Comparison of ENCODE assay signal across 8 mouse cellular contexts in the genomic region with DNA sequence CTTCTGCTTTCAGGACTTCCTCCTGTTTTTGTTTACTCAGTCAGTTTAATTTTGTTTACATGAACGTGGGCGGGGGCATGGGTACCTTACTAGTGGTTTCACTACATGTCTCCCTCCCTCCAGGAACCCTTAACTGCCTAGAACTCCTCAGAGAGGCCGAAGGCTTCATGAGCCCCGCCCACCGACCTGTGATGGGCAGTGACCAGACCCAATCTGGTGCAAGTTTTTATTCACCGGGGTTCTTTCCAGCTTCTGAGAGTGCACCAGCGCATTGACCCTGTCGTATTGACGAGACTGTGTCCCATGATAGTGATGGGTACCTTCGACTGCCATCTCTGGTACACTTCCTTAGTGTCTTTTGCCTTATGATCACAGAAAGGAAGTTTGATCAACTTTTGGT. TPM values are rescaled to one million over a fixed set of nuclear protein-coding genes. Genes with fewer than 3 reads are reported as not detected.
DNase-seq lines count a peak whose midpoint lies in the region; ATAC-seq and TF ChIP-seq lines count a peak whose summit lies in the region.

No protein-coding gene starts in this region.

- WGBS in hindbrain, embryonic 10.5 days, result 1% methylated on average over 10 of the region's 10 CpGs
- WGBS in lung, postnatal 0 days, result 1% methylated on average over 10 of the region's 10 CpGs

- no peak for TF ChIP-seq EP300 in lung, postnatal 0 days (IDR thresholded peaks at IDR 0.05)

- peak; percentile 62 for DNase-seq in MN1 (ENCODE audit: low spot score)
- DNase-seq in cerebellum, adult 9-10 months, result peak; percentile 26
- peak; percentile 77 for DNase-seq in hindbrain, embryonic 10.5 days (ENCODE audit: low spot score)
- DNase-seq in layer of hippocampus, adult 9-11 months, result peak; percentile 49
- DNase-seq in lung, postnatal 0 days (ENCODE audit: low spot score), result peak; percentile 55
- peak; percentile 52 for DNase-seq in ovary, postnatal 14 days (ENCODE audit: low spot score)
- peak; percentile 74 for DNase-seq in thymus, postnatal 14 days

- no peaks in the 10 kb centered on the region for H3K36me3 ChIP-seq in hindbrain, embryonic 10.5 days
- no peaks in the 10 kb centered on the region for H3K36me3 ChIP-seq in lung, postnatal 0 days (ENCODE audit: insufficient read depth, low read length)

- H3K4me1 ChIP-seq in hindbrain, embryonic 10.5 days (replicated peaks), result peaks cover 28% of the 10 kb centered on the region
- peaks cover 5% of the 10 kb centered on the region; the same call in 1 of the 2 replicates for H3K4me1 ChIP-seq in lung, postnatal 0 days (ENCODE audit: insufficient read depth, low read depth, low read length)

- H3K27ac ChIP-seq in hindbrain, embryonic 10.5 days, result no peak overlapping the region
- H3K27ac ChIP-seq in lung, postnatal 0 days (ENCODE audit: low read length), result no peak overlapping the region

- no peak overlapping the region for H3K9ac ChIP-seq in lung, postnatal 0 days (replicated peaks; ENCODE audit: low read depth)

- peak; percentile 54; the same call in 1 of the 2 replicates for ATAC-seq in frontal cortex, adult (ENCODE audit: low TSS enrichment)
- ATAC-seq in lung, postnatal 0 days, result peak; percentile 75

- peak overlapping the region; percentile 69 for H3K4me2 ChIP-seq in lung, postnatal 0 days (replicated peaks; ENCODE audit: low read depth, low read length)

- H3K4me3 ChIP-seq in hindbrain, embryonic 10.5 days, result peak overlapping the region; percentile 64
- H3K4me3 ChIP-seq in lung, postnatal 0 days (ENCODE audit: low read depth, low read length), result 0 out of 2 replicates have a peak overlapping the region, but pooled peaks have one; percentile 31

- peaks cover 17% of the 10 kb centered on the region for H3K27me3 ChIP-seq in hindbrain, embryonic 10.5 days (ENCODE audit: insufficient read depth, poor library complexity, severe bottlenecking)
- 0 out of 2 replicates have a peak, but pooled peaks cover 9% of the 10 kb centered on the region for H3K27me3 ChIP-seq in lung, postnatal 0 days (replicated peaks; ENCODE audit: insufficient read depth, low read length)

- TF ChIP-seq CTCF in lung, postnatal 0 days (IDR thresholded peaks at IDR 0.05), result no peak

- no peaks in the 10 kb centered on the region for H3K9me3 ChIP-seq in hindbrain, embryonic 10.5 days
- no peaks in the 10 kb centered on the region for H3K9me3 ChIP-seq in lung, postnatal 0 days (ENCODE audit: low read length)

RNA-seq across cellular contexts. Expression of gene Grid1, which starts 51.5 kb away (rescaled TPM):
- 0.10 and 0.42 TPM in 2 replicates for polyA plus RNA-seq in hindbrain, embryonic 10.5 days (2016; fragmentation: Nextera tagmentation; extraction: Ambion mirVana)
- 0.02 and 0.29 TPM in 2 replicates for polyA plus RNA-seq in lung, postnatal 0 days (2015; fragmentation: Nextera tagmentation; extraction: Ambion mirVana)

Comparison
In these comparisons a context has a peak if more than half of its experiments do, and no peak if none do; other contexts are left out.
1. DNase-seq: peak in every context shown above with its lines; median percentile 77 in hindbrain, embryonic 10.5 days; 74 in thymus, postnatal 14 days; 62 in MN1; 55 in lung, postnatal 0 days; 52 in ovary, postnatal 14 days; 49 in layer of hippocampus, adult 9-11 months; 26 in cerebellum, adult 9-10 months.